Mouse (Mus musculus): Measurements from ENCODE around the gene Atxn1. TPM values are rescaled to one million over a fixed set of nuclear protein-coding genes. Genes with fewer than 3 reads are reported as not detected.

Atxn1 gene
- total and polyA plus RNA-seq, 3 experiments: 0.39 to 1.1 TPM; not detected in 1

- Histone ChIP-seq H3K9me3 (replicated peaks; ENCODE audit: insufficient read depth, low read length) (no peaks in the 10 kb centered on the region), H3K9ac (ENCODE audit: control insufficient read depth, low read depth, low read length, poor library complexity, severe bottlenecking) (no peak overlapping the region), H3K36me3 (ENCODE audit: control insufficient read depth in 1 of 2, insufficient read depth in 2 of 2, low read length in 2 of 2) (no peaks in the 10 kb centered on the region), H3K79me2 (ENCODE audit: control insufficient read depth, insufficient read depth, low read length, poor library complexity) (no peaks in the 10 kb centered on the region), H3K4me1 (ENCODE audit: control insufficient read depth in 1 of 2, insufficient read depth in 2 of 2, low read length in 2 of 2) (no peaks in the 10 kb centered on the region), H3K27me3 (ENCODE audit: control insufficient read depth in 1 of 2, insufficient read depth in 2 of 2, low read length in 2 of 2) (no peaks in the 10 kb centered on the region), H3K27ac (ENCODE audit: control insufficient read depth, low read depth, low read length) (no peak overlapping the region), H3K4me3 (ENCODE audit: control insufficient read depth in 1 of 2, insufficient read depth in 1 of 2, low read depth in 2 of 2, low read length in 2 of 2) (no peak overlapping the region)
- no peak for DNase-seq (ENCODE audit: low read depth, low spot score)
- TF ChIP-seq NELFE (IDR thresholded peaks at IDR 0.05; ENCODE audit: low read depth, low read length) (no peak), CHD2 (IDR thresholded peaks at IDR 0.05; ENCODE audit: low read length) (no peak), HCFC1 (IDR thresholded peaks at IDR 0.05; ENCODE audit: low read depth, low read length) (no peak), CTCF (IDR thresholded peaks at IDR 0.05 in 2 of 3, conservative IDR thresholded peaks at IDR 0.05 in 1 of 3; ENCODE audit: control insufficient read depth in 1 of 3, insufficient read depth in 1 of 3, low read depth in 2 of 3, low read length in 3 of 3, poor library complexity in 1 of 3, severe bottlenecking in 1 of 3) (no peak), TCF12 (IDR thresholded peaks at IDR 0.05; ENCODE audit: low read depth, low read length) (no peak)
Measured at GRCm38 (mm10) chr13:45662852-45663251, 302.0 kb downstream of the Atxn1 start.

DNA sequence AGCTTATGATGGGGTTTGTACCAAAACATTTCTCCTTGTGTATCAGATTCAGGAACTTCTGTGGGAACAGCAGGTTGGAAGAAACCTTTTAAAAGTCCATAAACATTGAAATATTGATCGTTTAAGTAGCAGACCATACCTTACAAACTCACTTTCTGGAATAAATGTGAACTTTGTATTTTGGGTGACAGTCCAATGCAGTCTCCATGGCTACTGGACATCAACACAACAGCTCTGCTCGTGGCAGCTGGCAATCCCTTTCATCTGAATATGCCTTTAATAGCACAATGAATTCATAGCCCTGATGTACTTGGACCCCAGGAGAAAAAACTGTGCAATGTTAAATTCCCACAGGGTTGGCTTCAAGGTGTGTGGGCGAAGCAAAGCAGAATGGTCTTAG, 302.6 kb downstream of the Atxn1 start:
- DNase-seq (ENCODE audit: low read depth, low spot score): no peak
- Histone ChIP-seq H3K9ac (ENCODE audit: control insufficient read depth, low read depth, low read length, poor library complexity, severe bottlenecking) (no peak overlapping the region), H3K4me3 (ENCODE audit: control insufficient read depth in 1 of 2, insufficient read depth in 1 of 2, low read depth in 2 of 2, low read length in 2 of 2) (no peak overlapping the region), H3K4me1 (ENCODE audit: control insufficient read depth in 1 of 2, insufficient read depth in 2 of 2, low read length in 2 of 2) (no peaks in the 10 kb centered on the region), H3K36me3 (ENCODE audit: control insufficient read depth in 1 of 2, insufficient read depth in 2 of 2, low read length in 2 of 2) (no peaks in the 10 kb centered on the region), H3K9me3 (replicated peaks; ENCODE audit: insufficient read depth, low read length) (no peaks in the 10 kb centered on the region), H3K27me3 (ENCODE audit: control insufficient read depth in 1 of 2, insufficient read depth in 2 of 2, low read length in 2 of 2) (no peaks in the 10 kb centered on the region), H3K27ac (ENCODE audit: control insufficient read depth, low read depth, low read length) (no peak overlapping the region), H3K79me2 (ENCODE audit: control insufficient read depth, insufficient read depth, low read length, poor library complexity) (no peaks in the 10 kb centered on the region)
- TF ChIP-seq RAD21 (IDR thresholded peaks at IDR 0.05; ENCODE audit: low read depth, low read length) (no peak), ZC3H11A (IDR thresholded peaks at IDR 0.05; ENCODE audit: low read depth, low read length) (no peak), RCOR1 (IDR thresholded peaks at IDR 0.05; ENCODE audit: low read depth, low read length) (no peak), GABPA (IDR thresholded peaks at IDR 0.05; ENCODE audit: low read depth, low read length) (no peak), TAL1 (IDR thresholded peaks at IDR 0.05; ENCODE audit: low read length) (no peak), TCF12 (IDR thresholded peaks at IDR 0.05; ENCODE audit: low read depth, low read length) (no peak), ZKSCAN1 (IDR thresholded peaks at IDR 0.05; ENCODE audit: low read depth, low read length) (no peak), NRF1 (IDR thresholded peaks at IDR 0.05; ENCODE audit: insufficient read depth, low read depth, low read length, poor library complexity, severe bottlenecking) (no peak), BHLHE40 (IDR thresholded peaks at IDR 0.05; ENCODE audit: borderline replicate concordance, low read depth, low read length) (no peak), E2F4 (IDR thresholded peaks at IDR 0.05; ENCODE audit: borderline replicate concordance, low read depth, low read length) (no peak), CHD2 (IDR thresholded peaks at IDR 0.05; ENCODE audit: low read length) (no peak), MAFK (IDR thresholded peaks at IDR 0.05; ENCODE audit: borderline replicate concordance, low read depth, low read length) (no peak), ZMIZ1 (IDR thresholded peaks at IDR 0.05; ENCODE audit: low read depth, low read length) (no peak), GATA1 (IDR thresholded peaks at IDR 0.05; ENCODE audit: low read depth, low read length) (no peak), USF2 (IDR thresholded peaks at IDR 0.05; ENCODE audit: borderline replicate concordance in 1 of 2, insufficient read depth in 1 of 2, low read depth in 1 of 2, low read length in 2 of 2) (no peak), KAT2A (conservative IDR thresholded peaks at IDR 0.05; ENCODE audit: low read depth, low read length) (no peak), MYC (IDR thresholded peaks at IDR 0.05; ENCODE audit: low read depth, low read length) (no peak)
